Mouse (Mus musculus): ENCODE data around the gene Fgr.

DNA sequence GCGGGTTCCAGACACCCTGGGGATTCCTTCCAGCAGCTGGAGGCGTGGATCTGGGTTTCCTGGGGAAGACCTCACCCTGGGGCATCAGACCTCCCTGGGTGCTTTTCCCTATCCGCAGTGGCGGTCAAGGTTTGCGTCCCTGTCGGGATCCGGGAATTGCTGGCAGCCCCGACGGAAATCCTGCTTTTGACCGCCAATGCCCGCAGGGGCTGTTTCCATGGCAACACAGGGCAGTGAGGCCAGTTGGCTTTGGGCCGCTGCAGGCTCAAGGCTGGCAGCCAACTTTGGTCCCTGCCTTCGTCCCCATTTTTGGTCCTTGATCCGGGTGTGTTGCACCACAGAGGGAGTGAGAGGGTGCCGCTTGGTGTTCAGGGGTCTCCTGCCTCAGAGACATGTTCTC, 1.0 kb downstream of the Fgr start:
- TF ChIP-seq CTCF (IDR thresholded peaks at IDR 0.05; ENCODE audit: borderline replicate concordance, control insufficient read depth, extremely low read depth, insufficient read depth, low read length, poor library complexity) (no peak), POLR2A (IDR thresholded peaks at IDR 0.05; ENCODE audit: control insufficient read depth, extremely low read depth, insufficient read depth, low read length, poor library complexity) (no peak)

All from thymus, adult 2 months (tissue).